Mouse (Mus musculus): ENCODE measurements at regions not wholly inside any gene's neighbourhood (a gene's known extent, or its start where the extent isn't known, plus 50 kb on each side); places are given as distances from the start of the nearest gene placed in this dataset.
"Not testable (repeated sequence)": the region's sequence is repeated elsewhere in the genome, so short reads cannot be mapped to it uniquely, and the experiment has no call there.

GRCm38 (mm10) chr2:149283274-149283673 is 121.6 kb upstream of the Cst10 start:
- no peak for DNase-seq

GRCm38 (mm10) chr2:149284199-149284598 is 120.7 kb upstream of the Cst10 start:
- no peak for DNase-seq

GRCm38 (mm10) chr2:149296936-149297335 is 107.9 kb upstream of the Cst10 start:
- not testable (repeated sequence) for DNase-seq

- DNase-seq, result no peak
Measured at GRCm38 (mm10) chr2:149305553-149305952, 99.3 kb upstream of the Cst10 start.

GRCm38 (mm10) chr2:149350239-149350811 is 54.5 kb upstream of the Cst10 start:
- peak; percentile 8 to 40 for DNase-seq
